Mouse (Mus musculus) gastrocnemius, postnatal 14 days (tissue): ENCODE measurements around the gene Cntd1. TPM values are rescaled to one million over a fixed set of nuclear protein-coding genes. Genes with fewer than 3 reads are reported as not detected.

ENCODE experiments used
- DNase-seq: peaks from one replicate; pipeline ENCODE4 v3.0.0; 2021; ENCODE audit warnings: mixed read lengths
- intact Hi-C: fragments of 180-260 bp; cut with DNase I; formaldehyde crosslinking; loops from one replicate; pipeline ENCODE4 v1.15.1; 2025; ENCODE audit warnings: low total_unique reads
- long read RNA-seq, 2 experiments: library from polyadenylated mRNA; stranded (forward); transcript quantifications; one replicate each; pipeline ENCODE4 v2.0.0; 2021
- total RNA-seq, 2 experiments: library from RNA; stranded (reverse); gene quantifications; 2 replicates each; pipeline ENCODE4 v1.2.3; 2021

Cntd1 gene
- under 1 TPM; 0.13 to 0.21 TPM for total RNA-seq
- long read RNA-seq, experiment 1 = 0 reads
- long read RNA-seq, experiment 2 = 0 reads

GRCm38 (mm10) chr11:101278223-101279192 lies at the start of gene Cntd1, which contains the start of gene Coa3:
Gene Cntd1 (plus strand): TSS chr11:101279012.
Gene Coa3 (minus strand): TSS chr11:101279114.
- DNase-seq = peak; percentile 82
- intact Hi-C loops = no loop called here

GRCm38 (mm10) chr11:101229361-101229900 lies 49.4 kb upstream of the Cntd1 start:
- intact Hi-C loops = no loop called here

GRCm38 (mm10) chr11:101230061-101230511 lies 48.7 kb upstream of the Cntd1 start:
- DNase-seq = peak; percentile 80
- intact Hi-C loops = no loop called here

More at GRCm38 (mm10) chr11:101229361-101229900, 49.4 kb upstream of the Cntd1 start:
- DNase-seq = peak; percentile 72

- intact Hi-C loops = no loop called here
- no peak for DNase-seq
Observed at GRCm38 (mm10) chr11:101230526-101230925, 48.3 kb upstream of the Cntd1 start.

GRCm38 (mm10) chr11:101230991-101231871 lies 47.6 kb upstream of the Cntd1 start:
- peak; percentile 85 for DNase-seq
- intact Hi-C loops = no loop called here

GRCm38 (mm10) chr11:101232010-101232839 lies 46.6 kb upstream of the Cntd1 start:
- intact Hi-C loops = no loop called here
- DNase-seq = no peak

- intact Hi-C loops = no loop called here
Observed at GRCm38 (mm10) chr11:101233240-101233639, 45.6 kb upstream of the Cntd1 start.

GRCm38 (mm10) chr11:101234124-101234523 lies 44.7 kb upstream of the Cntd1 start:
- intact Hi-C loops = no loop called here
- no peak for DNase-seq

More at GRCm38 (mm10) chr11:101233240-101233639, 45.6 kb upstream of the Cntd1 start:
- DNase-seq = no peak

- intact Hi-C loops = no loop called here
- DNase-seq = no peak
Observed at GRCm38 (mm10) chr11:101235429-101235828, 43.4 kb upstream of the Cntd1 start.

- intact Hi-C loops = no loop called here
- no peak for DNase-seq
Observed at GRCm38 (mm10) chr11:101236782-101237181, 42.0 kb upstream of the Cntd1 start.

GRCm38 (mm10) chr11:101238071-101238647 lies 40.7 kb upstream of the Cntd1 start:
- peak; percentile 44 for DNase-seq
- intact Hi-C loops = no loop called here

GRCm38 (mm10) chr11:101245071-101245470 lies 33.7 kb upstream of the Cntd1 start:
- DNase-seq = peak; percentile 76
- intact Hi-C loops = no loop called here

GRCm38 (mm10) chr11:101245855-101246701 lies 32.7 kb upstream of the Cntd1 start, which contains the start of gene Ramp2:
Gene Ramp2 (plus strand): TSS chr11:101246028.
- peak; percentile 77 for DNase-seq
- intact Hi-C loops = no loop called here

- DNase-seq = no peak
- intact Hi-C loops = no loop called here
Observed at GRCm38 (mm10) chr11:101246702-101247012, 32.2 kb upstream of the Cntd1 start.

GRCm38 (mm10) chr11:101247521-101248030 lies 31.2 kb upstream of the Cntd1 start:
- no peak for DNase-seq
- intact Hi-C loops = loop anchor here (1.0 kb wide), 1 partner anchor 35 kb away; no protein-coding TSS in a partner anchor

GRCm38 (mm10) chr11:101248258-101248994 lies 30.4 kb upstream of the Cntd1 start:
- DNase-seq = peak; percentile 51
- intact Hi-C loops = loop anchor here (1.0 kb wide), 1 partner anchor 36 kb away; no protein-coding TSS in a partner anchor
